Mouse (Mus musculus) small intestine, adult 2 months (tissue): Measurements from ENCODE around the gene Sfmbt2. TPM values are rescaled to one million over a fixed set of nuclear protein-coding genes. Genes with fewer than 3 reads are reported as not detected.

Experiments
- H3K27ac ChIP-seq: fragments of 200-500 bp; 2 replicates; pipeline ENCODE4 v1.5.1; 2012; ENCODE audit warnings: low read depth, low read length, control low read depth, inconsistent platforms; ENCODE audit not compliant: insufficient read depth
- H3K27me3 ChIP-seq: fragments of 200-500 bp; 2 replicates; pipeline ENCODE4 v1.6.1; 2012; ENCODE audit warnings: mild to moderate bottlenecking, moderate library complexity, low read length, inconsistent platforms; ENCODE audit not compliant: control insufficient read depth, insufficient read depth
- H3K36me3 ChIP-seq: fragments of 200-500 bp; 2 replicates; pipeline ENCODE4 v1.6.1; 2012; ENCODE audit warnings: mild to moderate bottlenecking, low read length, control low read depth, inconsistent platforms; ENCODE audit not compliant: control insufficient read depth, insufficient read depth
- H3K4me1 ChIP-seq: fragments of 200-500 bp; 2 replicates; pipeline ENCODE4 v1.6.1; 2012; ENCODE audit warnings: low read length, inconsistent platforms, mixed read lengths; ENCODE audit not compliant: control insufficient read depth, insufficient read depth, insufficient read length
- H3K4me3 ChIP-seq: fragments of 200-500 bp; 2 replicates; pipeline ENCODE4 v1.5.1; 2012; ENCODE audit warnings: low read depth, mild to moderate bottlenecking, control low read depth, inconsistent platforms, low read length, moderate library complexity
- CTCF ChIP-seq: fragments of 200-500 bp; IDR thresholded peaks from 2 replicates; pipeline ENCODE4 v1.5.1; 2012; ENCODE audit warnings: low read depth, mild to moderate bottlenecking, control low read depth, inconsistent platforms, low read length, moderate library complexity, mixed read lengths; ENCODE audit not compliant: insufficient replicate concordance, insufficient read length; ENCODE audit errors: extremely low read depth
- POLR2A ChIP-seq: fragments of 200-500 bp; IDR thresholded peaks from 2 replicates; pipeline ENCODE4 v1.6.1; 2012; ENCODE audit warnings: low read depth, mild to moderate bottlenecking, control low read depth, inconsistent platforms, low read length, moderate library complexity
- WGBS: fragments of 180-500 bp; shearing (Covaris S2); methylation state at CpG from one replicate; pipeline ENCODE4 v1.1.7; 2018; 5-methylcytosine and 5-hydroxymethylcytosine counted together
- polyA plus RNA-seq: library from polyadenylated mRNA; depleted of rRNA; stranded (reverse); fragments of >200 nt; gene quantifications from 2 replicates; pipeline ENCODE4 v1.2.3, GENCODE M21; 2012

The Sfmbt2 gene
- polyA plus RNA-seq, 1 experiment: 0.01 TPM

DNA sequence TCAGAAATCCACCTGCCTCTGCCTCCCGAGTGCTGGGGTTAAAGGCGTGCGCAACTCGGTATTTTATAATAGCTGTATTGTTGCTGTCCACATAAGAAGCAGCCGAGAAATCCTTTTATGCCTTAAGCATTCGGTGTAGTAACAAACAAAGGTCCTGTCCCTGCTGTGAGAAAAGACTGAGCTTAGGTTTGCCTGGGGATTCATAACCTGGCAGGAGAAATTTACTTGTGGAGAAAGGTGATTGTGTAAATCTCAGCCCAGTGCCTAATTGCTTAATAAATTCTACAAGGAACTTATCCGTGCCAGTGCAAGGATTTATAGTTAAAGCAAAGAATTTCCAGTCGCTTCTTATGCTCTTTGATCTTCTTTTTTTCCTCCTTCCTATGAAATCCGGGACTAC lies 71.5 kb downstream of the Sfmbt2 start:
- H3K27me3 ChIP-seq: no peaks in the 10 kb centered on the region
- H3K36me3 ChIP-seq: no peaks in the 10 kb centered on the region
- H3K4me3 ChIP-seq: no peak overlapping the region
- TF ChIP-seq CTCF (no peak), POLR2A (no peak)
- H3K27ac ChIP-seq: no peak overlapping the region
- 80% methylated on average over 9 of the region's 9 CpGs for WGBS
- no peaks in the 10 kb centered on the region for H3K4me1 ChIP-seq

DNA sequence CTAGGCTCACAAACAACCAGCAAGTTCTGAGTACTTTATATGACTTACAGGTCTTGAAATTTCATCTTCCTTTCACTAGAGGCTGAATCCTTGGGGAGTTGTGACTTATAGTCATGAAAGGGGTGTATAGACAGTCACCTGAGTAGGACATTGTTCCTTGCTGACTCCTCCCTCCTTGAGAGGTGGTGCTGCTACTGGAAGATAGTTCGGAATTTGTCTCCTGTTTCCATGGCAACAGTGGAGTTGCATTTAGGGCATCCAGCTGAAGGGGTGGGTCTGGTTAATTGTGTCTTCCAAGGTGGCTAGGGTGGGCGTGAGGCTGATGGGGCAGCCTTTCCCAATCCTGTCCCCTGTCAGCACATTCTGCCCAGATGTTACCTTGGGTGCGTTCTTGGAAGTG lies 83.3 kb downstream of the Sfmbt2 start:
- Histone ChIP-seq H3K27ac (no peak overlapping the region), H3K4me1 (no peaks in the 10 kb centered on the region), H3K27me3 (no peaks in the 10 kb centered on the region), H3K36me3 (no peaks in the 10 kb centered on the region), H3K4me3 (no peak overlapping the region)
- WGBS: 76% methylated on average over 3 of the region's 3 CpGs
- TF ChIP-seq CTCF (no peak), POLR2A (no peak)

DNA sequence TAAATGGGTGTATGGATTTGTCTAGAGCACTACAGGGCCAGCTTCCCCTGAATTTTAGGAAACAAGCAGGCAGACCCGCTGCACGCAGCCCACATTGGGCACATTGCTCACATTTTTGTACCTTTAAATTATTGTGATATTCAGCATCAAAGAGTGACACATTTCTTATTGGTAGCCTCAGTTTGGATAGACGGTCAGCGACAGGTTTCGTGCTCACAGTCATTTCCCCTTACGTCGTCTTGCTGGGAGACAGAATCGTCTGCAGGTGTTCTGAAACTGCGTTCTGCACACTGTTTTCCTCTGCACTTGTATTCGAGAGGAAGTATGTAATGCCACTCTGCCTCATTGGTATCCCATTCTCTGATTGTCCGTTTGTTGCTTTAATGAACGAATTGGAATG lies 88.0 kb downstream of the Sfmbt2 start:
- Histone ChIP-seq H3K4me1 (no peaks in the 10 kb centered on the region), H3K36me3 (no peaks in the 10 kb centered on the region), H3K4me3 (no peak overlapping the region), H3K27ac (no peak overlapping the region), H3K27me3 (no peaks in the 10 kb centered on the region)
- TF ChIP-seq POLR2A (no peak), CTCF (no peak)
- 88% methylated on average over 12 of the region's 12 CpGs for WGBS

DNA sequence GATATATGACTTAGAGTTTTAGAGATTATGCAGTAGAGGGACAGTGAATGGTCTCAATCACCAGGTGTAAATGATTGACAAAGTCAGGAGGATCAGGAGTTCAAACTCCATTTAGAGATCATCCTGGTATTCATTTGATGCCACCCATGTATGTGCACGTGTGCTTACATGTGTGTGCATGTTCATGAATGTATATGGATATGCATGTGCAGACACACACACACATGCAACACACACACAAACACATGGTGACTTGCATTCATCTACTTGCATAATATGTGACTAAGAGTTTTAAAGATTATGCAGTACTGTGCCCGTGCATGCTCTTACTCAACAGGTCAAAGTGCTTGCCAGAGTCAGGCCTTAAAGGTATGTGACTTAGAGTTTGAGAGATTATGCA lies 146.2 kb downstream of the Sfmbt2 start:
- Histone ChIP-seq H3K4me1 (no peaks in the 10 kb centered on the region), H3K27ac (no peak overlapping the region), H3K27me3 (no peaks in the 10 kb centered on the region), H3K36me3 (no peaks in the 10 kb centered on the region), H3K4me3 (no peak overlapping the region)
- 50% methylated on average over 2 of the region's 2 CpGs for WGBS
- TF ChIP-seq POLR2A: no peak
- TF ChIP-seq CTCF: no peak

DNA sequence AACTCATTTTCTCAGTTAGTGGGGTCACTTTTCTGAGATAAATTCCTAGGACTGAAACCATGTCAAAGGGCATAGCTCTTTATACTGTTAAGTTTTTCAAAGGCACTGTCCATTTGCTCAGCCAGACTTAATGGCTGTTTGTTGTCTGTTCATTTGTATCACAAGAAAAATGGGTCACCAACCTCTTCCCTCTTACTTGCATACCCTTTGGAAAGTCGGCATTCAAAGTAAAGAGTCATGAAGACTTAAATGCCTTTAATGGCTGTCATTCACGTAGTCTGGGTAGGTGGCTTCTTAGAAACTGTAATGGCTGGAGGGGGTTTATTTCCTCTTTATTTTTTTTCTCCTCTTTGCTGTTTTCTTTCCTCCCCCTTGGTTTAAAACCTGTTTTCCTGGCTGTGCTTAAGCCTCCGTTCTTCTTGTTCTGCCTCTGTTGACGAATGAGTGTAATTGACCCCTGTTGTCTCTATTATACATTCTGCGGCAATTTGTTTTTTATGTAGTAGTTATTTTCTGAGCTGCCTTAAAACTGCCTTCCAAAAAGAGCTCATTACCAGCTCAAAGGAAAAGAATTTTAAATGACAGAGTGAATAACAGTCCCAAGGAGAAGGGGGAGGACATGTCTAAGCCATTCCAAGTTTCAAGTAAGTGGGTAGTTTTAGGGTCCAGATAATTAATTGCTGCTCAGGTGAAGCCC lies 151.6 kb downstream of the Sfmbt2 start:
- no peak overlapping the region for H3K4me3 ChIP-seq
- WGBS: 69% methylated on average over 5 of the region's 5 CpGs
- no peaks in the 10 kb centered on the region for H3K4me1 ChIP-seq
- TF ChIP-seq POLR2A (no peak), CTCF (no peak)
- H3K27ac ChIP-seq: no peak overlapping the region
- H3K27me3 ChIP-seq: no peaks in the 10 kb centered on the region
- H3K36me3 ChIP-seq: no peaks in the 10 kb centered on the region

DNA sequence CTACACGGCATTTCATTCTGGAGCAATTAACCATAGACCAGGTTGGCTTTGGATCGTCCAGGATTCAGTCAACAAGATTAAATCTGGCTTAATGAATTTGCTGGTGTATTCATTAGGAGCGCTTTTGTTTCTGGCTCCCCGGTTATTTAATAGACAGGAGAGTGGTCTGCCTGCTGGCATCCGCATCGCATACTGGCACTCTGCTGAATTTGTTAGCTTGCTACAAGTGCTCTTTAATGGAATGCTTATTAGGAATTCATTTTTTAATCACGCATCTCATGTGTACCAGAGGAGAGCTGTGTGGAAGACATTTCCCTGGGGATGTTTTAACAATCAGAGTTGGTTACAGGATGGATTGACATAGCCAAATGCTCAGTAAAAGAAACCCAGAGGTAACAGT lies 155.3 kb downstream of the Sfmbt2 start:
- no peak for TF ChIP-seq POLR2A
- no peak for TF ChIP-seq CTCF
- Histone ChIP-seq H3K4me3 (no peak overlapping the region), H3K27ac (no peak overlapping the region), H3K27me3 (no peaks in the 10 kb centered on the region), H3K4me1 (no peaks in the 10 kb centered on the region), H3K36me3 (no peaks in the 10 kb centered on the region)
- 92% methylated on average over 7 of the region's 7 CpGs for WGBS

DNA sequence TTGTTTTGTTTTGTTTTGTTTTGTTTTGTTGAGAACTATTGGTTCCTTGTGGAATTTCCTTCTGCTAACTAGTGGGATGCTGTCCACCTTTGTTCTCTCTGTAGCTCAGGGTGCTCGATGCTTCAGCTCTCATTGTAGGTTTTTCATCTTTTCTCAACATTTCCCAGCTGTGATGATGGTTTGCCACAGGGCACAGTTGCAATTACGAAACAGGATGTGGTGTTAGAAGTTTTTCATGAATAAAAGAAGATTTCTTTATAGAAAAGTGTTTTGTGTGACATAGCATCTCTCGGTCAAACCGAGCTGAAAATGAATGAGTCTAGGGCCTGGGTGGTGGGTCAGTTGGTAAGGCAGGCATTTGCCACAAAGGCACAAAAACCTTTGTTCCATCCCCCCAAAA lies 171.5 kb downstream of the Sfmbt2 start:
- Histone ChIP-seq H3K36me3 (no peaks in the 10 kb centered on the region), H3K4me1 (no peaks in the 10 kb centered on the region), H3K4me3 (no peak overlapping the region), H3K27ac (no peak overlapping the region), H3K27me3 (no peaks in the 10 kb centered on the region)
- no peak for TF ChIP-seq CTCF
- TF ChIP-seq POLR2A: no peak
- 71% methylated on average over 4 of the region's 4 CpGs for WGBS

DNA sequence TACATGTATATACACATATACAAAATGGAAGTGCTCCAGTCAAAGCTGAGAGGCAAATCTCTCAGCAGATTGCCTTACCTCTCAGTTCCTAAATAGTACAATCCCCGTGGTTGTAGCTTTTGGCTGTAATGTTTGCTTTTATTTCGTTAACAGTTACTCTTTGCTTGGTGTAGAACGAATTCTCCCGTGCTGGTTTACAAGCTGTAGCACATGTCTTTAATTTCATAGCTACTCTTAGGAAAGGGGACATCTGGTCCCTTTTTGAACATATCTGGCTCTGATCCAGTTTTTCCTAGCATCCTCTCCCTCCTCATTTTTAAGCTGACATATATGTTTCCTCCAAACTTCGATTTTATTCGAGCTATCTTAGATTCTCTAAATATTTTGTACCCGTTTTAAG lies 172.1 kb downstream of the Sfmbt2 start:
- TF ChIP-seq POLR2A: no peak
- no peak for TF ChIP-seq CTCF
- H3K27ac ChIP-seq: no peak overlapping the region
- no peaks in the 10 kb centered on the region for H3K4me1 ChIP-seq
- no peaks in the 10 kb centered on the region for H3K36me3 ChIP-seq
- no peaks in the 10 kb centered on the region for H3K27me3 ChIP-seq
- 76% methylated on average over 7 of the region's 7 CpGs for WGBS
- H3K4me3 ChIP-seq: no peak overlapping the region
